Mouse (Mus musculus): ENCODE data around the gene Herc4. TPM values are rescaled to one million over a fixed set of nuclear protein-coding genes. Genes with fewer than 3 reads are reported as not detected.
"Not testable (repeated sequence)": the region's sequence is repeated elsewhere in the genome, so short reads cannot be mapped to it uniquely, and the experiment has no call there.

Herc4 gene
- polyA plus RNA-seq, 1 experiment from 2014 or later: 40.5 TPM

DNA sequence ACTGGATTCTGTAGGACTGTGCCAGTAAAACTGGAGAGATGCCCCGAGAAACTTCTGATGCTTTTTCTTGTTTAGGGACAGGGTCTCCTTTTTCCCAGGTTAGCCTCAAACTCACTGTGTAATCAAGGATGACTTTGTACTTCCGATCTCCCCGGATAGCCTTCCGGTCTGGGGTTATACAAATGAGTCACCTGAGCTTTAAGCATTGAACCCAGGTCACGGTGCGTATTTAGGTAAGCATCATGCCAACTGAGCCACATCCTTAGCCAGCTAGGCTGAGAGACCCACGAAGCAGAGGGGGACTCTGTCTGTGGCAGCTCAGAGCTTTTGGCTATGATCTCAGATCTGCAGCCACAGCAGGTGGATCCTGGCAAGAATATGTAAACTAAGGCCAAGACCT lies 107.1 kb downstream of the Herc4 start:
- no peak for TF ChIP-seq CTCF (IDR thresholded peaks at IDR 0.05; ENCODE audit: low read depth)
- ATAC-seq (ENCODE audit: insufficient read depth) (no peak), DNase-seq (no peak)
- H3K27me3 ChIP-seq (ENCODE audit: insufficient read depth, low read length): no peaks in the 10 kb centered on the region
- no peak overlapping the region for H3K4me3 ChIP-seq (ENCODE audit: low read depth, low read length)
- no peaks in the 10 kb centered on the region for H3K4me1 ChIP-seq (ENCODE audit: insufficient read depth)
- no peaks in the 10 kb centered on the region for H3K9me3 ChIP-seq (ENCODE audit: low read depth, low read length)
- H3K27ac ChIP-seq (ENCODE audit: low read depth): no peak overlapping the region
- 86% methylated on average over 7 of the region's 7 CpGs for WGBS
- H3K4me2 ChIP-seq: no peak overlapping the region
- H3K9ac ChIP-seq: no peak overlapping the region
- no peaks in the 10 kb centered on the region for H3K36me3 ChIP-seq (ENCODE audit: insufficient read depth)

DNA sequence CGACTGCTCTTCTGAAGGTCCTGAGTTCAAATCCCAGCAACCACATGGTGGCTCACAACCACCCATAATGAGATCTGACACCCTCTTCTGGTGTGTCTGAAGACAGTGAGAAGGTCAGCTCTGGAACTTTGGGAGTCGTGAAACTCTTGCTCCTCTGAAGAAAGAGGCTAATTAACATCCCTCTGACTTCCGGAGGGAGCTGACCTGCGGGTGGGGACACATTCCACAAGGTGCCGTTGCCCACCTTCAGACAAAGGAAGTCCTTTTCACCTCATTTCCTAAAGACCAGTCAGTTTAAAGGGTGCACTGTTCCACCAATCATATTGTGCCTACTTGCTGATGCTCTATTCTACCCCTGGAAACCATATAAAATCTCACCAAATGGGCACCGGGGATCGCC lies 107.5 kb downstream of the Herc4 start:
- 81% methylated on average over 7 of the region's 7 CpGs for WGBS
- not testable (repeated sequence) for DNase-seq; H3K4me2 ChIP-seq; H3K4me1 ChIP-seq (ENCODE audit: insufficient read depth); H3K9ac ChIP-seq; H3K36me3 ChIP-seq (ENCODE audit: insufficient read depth); H3K27ac ChIP-seq (ENCODE audit: low read depth); H3K4me3 ChIP-seq (ENCODE audit: low read depth, low read length); H3K9me3 ChIP-seq (ENCODE audit: low read depth, low read length); ATAC-seq (ENCODE audit: insufficient read depth); H3K27me3 ChIP-seq (ENCODE audit: insufficient read depth, low read length)

DNA sequence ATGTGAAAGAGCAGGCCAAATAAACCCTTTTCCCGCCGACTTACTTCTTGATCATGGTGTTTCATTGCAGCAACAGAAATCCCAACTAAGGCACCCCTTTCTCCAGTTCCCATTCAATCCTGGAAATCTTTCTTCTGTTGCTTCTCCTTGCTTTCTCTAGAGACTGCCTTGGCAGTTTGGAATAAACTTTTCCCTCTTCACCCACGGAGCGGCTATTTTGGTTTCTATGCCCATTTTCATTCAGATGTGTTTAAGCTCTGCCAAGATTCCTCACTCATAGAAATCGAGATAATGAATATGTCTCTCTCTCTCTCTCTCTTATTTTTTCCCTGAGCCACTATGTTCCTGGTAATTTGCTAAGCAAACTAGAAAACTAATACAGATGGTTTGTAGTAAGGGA lies 108.5 kb downstream of the Herc4 start:
- Histone ChIP-seq H3K36me3 (ENCODE audit: insufficient read depth) (no peaks in the 10 kb centered on the region), H3K4me3 (ENCODE audit: low read depth, low read length) (no peak overlapping the region), H3K27me3 (ENCODE audit: insufficient read depth, low read length) (no peaks in the 10 kb centered on the region), H3K9me3 (ENCODE audit: low read depth, low read length) (no peaks in the 10 kb centered on the region), H3K27ac (ENCODE audit: low read depth) (no peak overlapping the region), H3K9ac (no peak overlapping the region), H3K4me1 (ENCODE audit: insufficient read depth) (no peaks in the 10 kb centered on the region), H3K4me2 (no peak overlapping the region)
- DNase-seq (no peak), ATAC-seq (ENCODE audit: insufficient read depth) (no peak)
- WGBS: 81% methylated on average over 5 of the region's 5 CpGs
- TF ChIP-seq CTCF (IDR thresholded peaks at IDR 0.05; ENCODE audit: low read depth): no peak

DNA sequence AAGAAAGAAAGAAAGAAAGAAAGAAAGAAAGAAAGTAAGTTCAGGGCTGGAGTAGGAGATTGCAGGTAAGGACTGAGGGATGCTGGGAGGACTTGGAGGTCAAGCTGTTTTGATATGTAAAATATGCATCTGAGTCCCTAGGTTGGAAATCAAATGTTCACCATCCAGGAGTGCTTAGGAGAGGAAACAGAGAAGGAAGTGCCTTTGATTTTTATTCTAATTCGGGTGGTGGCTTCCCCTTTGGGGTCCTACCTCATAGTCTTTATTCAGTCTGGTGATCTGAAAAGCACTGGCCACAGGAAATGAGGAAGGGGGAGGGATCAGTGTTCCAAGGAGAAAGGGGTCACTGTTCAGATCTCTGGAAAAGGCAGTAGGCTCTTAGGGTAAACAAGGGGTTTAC lies 116.9 kb downstream of the Herc4 start:
- WGBS: 61% methylated on average over 1 of the region's 1 CpGs
- no peaks in the 10 kb centered on the region for H3K36me3 ChIP-seq (ENCODE audit: insufficient read depth)
- no peaks in the 10 kb centered on the region for H3K9me3 ChIP-seq (ENCODE audit: low read depth, low read length)
- ATAC-seq (ENCODE audit: insufficient read depth) (no peak), DNase-seq (no peak)
- no peak overlapping the region for H3K4me2 ChIP-seq
- no peaks in the 10 kb centered on the region for H3K4me1 ChIP-seq (ENCODE audit: insufficient read depth)
- no peak overlapping the region for H3K9ac ChIP-seq
- H3K27ac ChIP-seq (ENCODE audit: low read depth): no peak overlapping the region
- no peak overlapping the region for H3K4me3 ChIP-seq (ENCODE audit: low read depth, low read length)
- no peaks in the 10 kb centered on the region for H3K27me3 ChIP-seq (ENCODE audit: insufficient read depth, low read length)
- TF ChIP-seq CTCF (IDR thresholded peaks at IDR 0.05; ENCODE audit: low read depth): no peak

DNA sequence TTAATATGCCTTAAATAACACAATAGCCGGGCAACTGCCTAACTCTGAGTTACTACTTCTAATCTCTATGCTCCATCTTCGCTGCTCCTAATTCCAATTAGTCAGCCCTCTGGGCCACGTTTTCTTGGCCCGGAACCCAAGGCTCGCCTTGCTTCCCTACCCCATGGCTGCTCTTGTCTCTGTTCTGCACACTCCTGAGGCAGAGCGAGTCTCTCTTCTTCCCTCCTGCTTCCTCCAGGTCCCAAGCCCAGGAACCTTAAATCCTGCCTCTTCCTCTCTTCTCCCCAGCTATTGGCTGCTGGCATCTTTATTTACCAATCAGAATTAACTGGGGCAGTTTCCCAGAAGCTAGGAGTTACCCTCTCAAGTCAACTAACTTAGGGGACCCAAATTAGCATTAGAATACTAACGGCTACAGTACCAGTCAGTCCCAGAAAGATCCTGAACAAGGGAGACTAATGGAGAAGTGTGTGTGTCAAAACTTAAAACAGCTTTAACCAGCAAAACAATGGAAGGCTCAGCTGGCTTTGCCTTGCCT lies 122.4 kb downstream of the Herc4 start:
- no peak overlapping the region for H3K27ac ChIP-seq (ENCODE audit: low read depth)
- ATAC-seq (ENCODE audit: insufficient read depth): no peak

DNA sequence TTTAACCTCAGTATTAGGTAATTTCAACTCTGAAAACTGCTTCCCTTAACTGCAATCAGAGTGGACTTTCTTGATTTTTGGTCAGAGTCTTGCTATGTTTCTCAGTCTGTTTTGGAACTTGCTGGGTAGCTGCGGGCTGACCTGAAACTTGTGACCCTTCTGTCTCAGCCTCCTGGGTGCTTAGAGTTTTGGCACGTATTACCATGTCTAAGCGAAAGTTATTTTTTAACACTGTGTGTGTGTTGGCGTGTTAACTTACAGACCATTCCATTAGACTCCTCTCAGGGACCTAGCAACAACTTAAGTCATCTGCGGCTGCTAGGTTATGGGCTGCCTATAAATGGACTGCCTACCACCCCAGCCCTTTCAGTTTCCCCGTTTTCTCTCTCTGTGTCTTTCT lies 123.8 kb downstream of the Herc4 start:
- ATAC-seq (ENCODE audit: insufficient read depth) (no peak), DNase-seq (no peak)
- H3K4me3 ChIP-seq (ENCODE audit: low read depth, low read length): no peak overlapping the region
- no peaks in the 10 kb centered on the region for H3K9me3 ChIP-seq (ENCODE audit: low read depth, low read length)
- no peak overlapping the region for H3K9ac ChIP-seq
- no peaks in the 10 kb centered on the region for H3K36me3 ChIP-seq (ENCODE audit: insufficient read depth)
- H3K27ac ChIP-seq (ENCODE audit: low read depth): no peak overlapping the region
- no peak for TF ChIP-seq CTCF (IDR thresholded peaks at IDR 0.05; ENCODE audit: low read depth)
- H3K4me1 ChIP-seq (ENCODE audit: insufficient read depth): no peaks in the 10 kb centered on the region
- no peaks in the 10 kb centered on the region for H3K27me3 ChIP-seq (ENCODE audit: insufficient read depth, low read length)
- no peak overlapping the region for H3K4me2 ChIP-seq
- WGBS: 73% methylated on average over 6 of the region's 6 CpGs

More for the DNA sequence above, 122.4 kb downstream of the Herc4 start:
- no peaks in the 10 kb centered on the region for H3K9me3 ChIP-seq (ENCODE audit: low read depth, low read length)
- H3K36me3 ChIP-seq (ENCODE audit: insufficient read depth): no peaks in the 10 kb centered on the region
- no peak overlapping the region for H3K4me2 ChIP-seq
- no peak for TF ChIP-seq CTCF (IDR thresholded peaks at IDR 0.05; ENCODE audit: low read depth)
- DNase-seq: no peak
- 60% methylated on average over 7 of the region's 7 CpGs for WGBS
- no peaks in the 10 kb centered on the region for H3K4me1 ChIP-seq (ENCODE audit: insufficient read depth)
- H3K9ac ChIP-seq: no peak overlapping the region
- no peaks in the 10 kb centered on the region for H3K27me3 ChIP-seq (ENCODE audit: insufficient read depth, low read length)
- no peak overlapping the region for H3K4me3 ChIP-seq (ENCODE audit: low read depth, low read length)

Other genes with a start within 250 kb of the Herc4 start
- gene Hnrnph3, start 219.6 kb upstream of the Herc4 start, polyA plus RNA-seq (2014; fragmentation: Nextera tagmentation; extraction: Ambion mirVana): 71.9 and 77.9 TPM in 2 replicates
- gene Pbld2, start 219.5 kb upstream of the Herc4 start, polyA plus RNA-seq (2014; fragmentation: Nextera tagmentation; extraction: Ambion mirVana): 1.1 and 1.5 TPM in 2 replicates
- 1.4 and 1.6 TPM in 2 replicates for gene Pbld1, start 183.6 kb upstream of the Herc4 start, polyA plus RNA-seq (2014; fragmentation: Nextera tagmentation; extraction: Ambion mirVana)
- gene Atoh7, start 144.2 kb upstream of the Herc4 start, polyA plus RNA-seq (2014; fragmentation: Nextera tagmentation; extraction: Ambion mirVana): 0.11 TPM in 2 replicates
- 0.09 and 0.41 TPM in 2 replicates for gene Mypn, start 39.9 kb upstream of the Herc4 start, polyA plus RNA-seq (2014; fragmentation: Nextera tagmentation; extraction: Ambion mirVana)
- 8.5 and 11.2 TPM in 2 replicates for gene Sirt1, start 137.9 kb downstream of the Herc4 start, polyA plus RNA-seq (2014; fragmentation: Nextera tagmentation; extraction: Ambion mirVana)
- gene Dnajc12, start 138.6 kb downstream of the Herc4 start, polyA plus RNA-seq (2014; fragmentation: Nextera tagmentation; extraction: Ambion mirVana): 10.6 and 10.8 TPM in 2 replicates
- not detected in 2 replicates for gene Gm7075, start 178.0 kb downstream of the Herc4 start, polyA plus RNA-seq (2014; fragmentation: Nextera tagmentation; extraction: Ambion mirVana)
- 0.39 TPM in 2 replicates for gene Ctnna3, start 186.3 kb downstream of the Herc4 start, polyA plus RNA-seq (2014; fragmentation: Nextera tagmentation; extraction: Ambion mirVana)

All from lung, embryonic 14.5 days (tissue).